Mouse (Mus musculus): ENCODE results near the gene Bckdha.

Bckdha gene

GRCm38 (mm10) chr7:25658657-25659472 lies at the start of gene Bckdha, which contains the start of gene Exosc5:
TSS of gene Bckdha (minus strand) at chr7:25658981.
TSS of gene Exosc5 (plus strand) at chr7:25659164.
- DNase-seq (ENCODE audit: extremely low read depth, low read depth, low spot score): peak; percentile 96

- no peak for DNase-seq (ENCODE audit: extremely low read depth, low read depth, low spot score)
Measured at GRCm38 (mm10) chr7:25707581-25708292, 49.0 kb upstream of the Bckdha start.

- no peak for DNase-seq (ENCODE audit: extremely low read depth, low read depth, low spot score)
Measured at GRCm38 (mm10) chr7:25706578-25707170, 47.9 kb upstream of the Bckdha start.

GRCm38 (mm10) chr7:25705801-25706251 lies 47.0 kb upstream of the Bckdha start:
- DNase-seq (ENCODE audit: extremely low read depth, low read depth, low spot score): no peak

- no peak for DNase-seq (ENCODE audit: extremely low read depth, low read depth, low spot score)
Measured at GRCm38 (mm10) chr7:25704716-25705364, 46.1 kb upstream of the Bckdha start.

GRCm38 (mm10) chr7:25703793-25704494 lies 45.2 kb upstream of the Bckdha start:
- DNase-seq (ENCODE audit: extremely low read depth, low read depth, low spot score): no peak

- no peak for DNase-seq (ENCODE audit: extremely low read depth, low read depth, low spot score)
Measured at GRCm38 (mm10) chr7:25702350-25702749, 43.6 kb upstream of the Bckdha start.

- no peak for DNase-seq (ENCODE audit: extremely low read depth, low read depth, low spot score)
Measured at GRCm38 (mm10) chr7:25700732-25701131, 42.0 kb upstream of the Bckdha start.

- no peak for DNase-seq (ENCODE audit: extremely low read depth, low read depth, low spot score)
Measured at GRCm38 (mm10) chr7:25699851-25700250, 41.1 kb upstream of the Bckdha start.

GRCm38 (mm10) chr7:25694104-25694503 lies 35.3 kb upstream of the Bckdha start:
- DNase-seq (ENCODE audit: extremely low read depth, low read depth, low spot score): no peak

- no peak for DNase-seq (ENCODE audit: extremely low read depth, low read depth, low spot score)
Measured at GRCm38 (mm10) chr7:25690051-25690450, 31.3 kb upstream of the Bckdha start.

- no peak for DNase-seq (ENCODE audit: extremely low read depth, low read depth, low spot score)
Measured at GRCm38 (mm10) chr7:25689603-25690021, 30.8 kb upstream of the Bckdha start.

GRCm38 (mm10) chr7:25688810-25689586 lies 30.2 kb upstream of the Bckdha start:
- DNase-seq (ENCODE audit: extremely low read depth, low read depth, low spot score): no peak

- no peak for DNase-seq (ENCODE audit: extremely low read depth, low read depth, low spot score)
Measured at GRCm38 (mm10) chr7:25687811-25688401, 29.1 kb upstream of the Bckdha start.

GRCm38 (mm10) chr7:25686680-25687531 lies 28.1 kb upstream of the Bckdha start, which contains the start of gene Tgfb1:
TSS of gene Tgfb1 (plus strand) at chr7:25687002.
- no peak for DNase-seq (ENCODE audit: extremely low read depth, low read depth, low spot score)

- DNase-seq (ENCODE audit: extremely low read depth, low read depth, low spot score): no peak
Measured at GRCm38 (mm10) chr7:25685926-25686470, 27.2 kb upstream of the Bckdha start.

GRCm38 (mm10) chr7:25684659-25685058 lies 25.9 kb upstream of the Bckdha start:
- DNase-seq (ENCODE audit: extremely low read depth, low read depth, low spot score): no peak
